Mouse (Mus musculus) embryonic facial prominence, embryonic 13.5 days (tissue): ENCODE results near the gene Daxx. TPM values are rescaled to one million over a fixed set of nuclear protein-coding genes. Genes with fewer than 3 reads are reported as not detected.

ENCODE experiments used
- ATAC-seq: fragments of 200-750 bp; cut with Nextera tagmentation; 2 replicates; pipeline ENCODE4 v1.8.0; 2017; ENCODE audit warnings: low read depth; ENCODE audit not compliant: insufficient number of reproducible peaks, insufficient read depth, low FRiP score, low TSS enrichment
- H3K27ac ChIP-seq: fragments of 300-500 bp; sonication (generic); 2 replicates; pipeline ENCODE4 v1.5.1; 2015; ENCODE audit warnings: moderate library complexity, mild to moderate bottlenecking, inconsistent platforms
- H3K27me3 ChIP-seq: fragments of 300-500 bp; sonication (generic); 2 replicates; pipeline ENCODE4 v1.6.1; 2015; ENCODE audit warnings: mild to moderate bottlenecking, inconsistent platforms
- H3K36me3 ChIP-seq: fragments of 300-500 bp; sonication (generic); 2 replicates; pipeline ENCODE4 v1.6.1; 2015; ENCODE audit warnings: mild to moderate bottlenecking, inconsistent platforms
- H3K4me1 ChIP-seq: fragments of 300-500 bp; sonication (generic); 2 replicates; pipeline ENCODE4 v1.6.1; 2015; ENCODE audit warnings: inconsistent platforms
- H3K4me2 ChIP-seq: fragments of 300-500 bp; sonication (generic); 2 replicates; pipeline ENCODE4 v1.6.1; 2015; ENCODE audit warnings: moderate library complexity, mild to moderate bottlenecking, inconsistent platforms
- H3K4me3 ChIP-seq: fragments of 300-500 bp; sonication (generic); 2 replicates; pipeline ENCODE4 v1.5.1; 2015; ENCODE audit warnings: mild to moderate bottlenecking, inconsistent platforms
- H3K9ac ChIP-seq: fragments of 300-500 bp; sonication (generic); 2 replicates; pipeline ENCODE4 v1.6.1; 2015; ENCODE audit warnings: mild to moderate bottlenecking, inconsistent platforms
- H3K9me3 ChIP-seq: fragments of 300-500 bp; sonication (generic); 2 replicates; pipeline ENCODE4 v1.6.1; 2016; ENCODE audit warnings: inconsistent platforms
- WGBS: fragments of 180-500 bp; shearing (Covaris S2); methylation state at CpG from one replicate; pipeline ENCODE4 v1.1.7; 2015; ENCODE audit warnings: mixed read lengths; 5-methylcytosine and 5-hydroxymethylcytosine counted together
- polyA plus RNA-seq: library from polyadenylated mRNA; unstranded; fragments of >200 nt; fragmentation: Nextera tagmentation; extraction: Ambion mirVana; gene quantifications from 2 replicates; pipeline ENCODE4 v1.2.1, GENCODE M21; 2015

Gene Daxx
- polyA plus RNA-seq, 1 experiment from 2014 or later, result 58.9 TPM

- peak overlapping the region; percentile 81 for H3K27ac ChIP-seq
- H3K9me3 ChIP-seq, result no peaks in the 10 kb centered on the region
- H3K4me1 ChIP-seq, result peaks cover 57% of the 10 kb centered on the region
- 0 out of 2 replicates have a peak, but pooled peaks have one; percentile 6 for ATAC-seq
- H3K9ac ChIP-seq, result peak overlapping the region; percentile 64
- peak overlapping the region; percentile 53 for H3K4me3 ChIP-seq
- peak overlapping the region; percentile 66 for H3K4me2 ChIP-seq
- H3K36me3 ChIP-seq, result peaks cover 50% of the 10 kb centered on the region
- WGBS, result under 1% methylated on average over 18 of the region's 20 CpGs
- no peaks in the 10 kb centered on the region for H3K27me3 ChIP-seq
Observed at GRCm38 (mm10) chr17:33916294-33916693, 7.1 kb downstream of the Daxx start.

GRCm38 (mm10) chr17:33916847-33917655 lies 7.8 kb downstream of the Daxx start:
- Histone ChIP-seq H3K36me3 (peaks cover 43% of the 10 kb centered on the region), H3K4me1 (peaks cover 52% of the 10 kb centered on the region), H3K27ac (peak overlapping the region; percentile 81; the same call in 1 of the 2 replicates), H3K4me2 (peak overlapping the region; percentile 66), H3K9ac (peak overlapping the region; percentile 64), H3K9me3 (no peaks in the 10 kb centered on the region), H3K4me3 (peak overlapping the region; percentile 53), H3K27me3 (no peaks in the 10 kb centered on the region)
- 77% methylated on average over 31 of the region's 31 CpGs for WGBS
- ATAC-seq, result no peak

GRCm38 (mm10) chr17:33917656-33918292 lies 8.6 kb downstream of the Daxx start:
- peak overlapping the region; percentile 99; the same call in 1 of the 2 replicates for H3K4me2 ChIP-seq
- H3K36me3 ChIP-seq, result peaks cover 37% of the 10 kb centered on the region
- H3K4me1 ChIP-seq, result peaks cover 48% of the 10 kb centered on the region
- WGBS, result 85% methylated on average over 18 of the region's 18 CpGs
- no peaks in the 10 kb centered on the region for H3K9me3 ChIP-seq
- no peaks in the 10 kb centered on the region for H3K27me3 ChIP-seq
- H3K27ac ChIP-seq, result no peak overlapping the region
- H3K9ac ChIP-seq, result no peak overlapping the region
- peak overlapping the region; percentile 9; the same call in 1 of the 2 replicates for H3K4me3 ChIP-seq
- ATAC-seq, result no peak

- peak overlapping the region; percentile 99 for H3K4me2 ChIP-seq
- H3K4me1 ChIP-seq, result peaks cover 48% of the 10 kb centered on the region
- H3K27ac ChIP-seq, result no peak overlapping the region
- no peaks in the 10 kb centered on the region for H3K9me3 ChIP-seq
- H3K4me3 ChIP-seq, result peak overlapping the region; percentile 68
- WGBS, result 61% methylated on average over 37 of the region's 37 CpGs
- no peak for ATAC-seq
- H3K36me3 ChIP-seq, result peaks cover 30% of the 10 kb centered on the region
- no peak overlapping the region for H3K9ac ChIP-seq
- no peaks in the 10 kb centered on the region for H3K27me3 ChIP-seq
Observed at GRCm38 (mm10) chr17:33918293-33919203, 9.3 kb downstream of the Daxx start.

- peak overlapping the region; percentile 99 for H3K4me2 ChIP-seq
- H3K4me1 ChIP-seq, result peaks cover 48% of the 10 kb centered on the region
- H3K9ac ChIP-seq, result peak overlapping the region; percentile 78
- WGBS, result under 1% methylated on average over 52 of the region's 52 CpGs
- H3K27me3 ChIP-seq, result no peaks in the 10 kb centered on the region
- H3K27ac ChIP-seq, result peak overlapping the region; percentile 69
- H3K9me3 ChIP-seq, result no peaks in the 10 kb centered on the region
- peaks cover 19% of the 10 kb centered on the region for H3K36me3 ChIP-seq
- no peak for ATAC-seq
- H3K4me3 ChIP-seq, result peak overlapping the region; percentile 68
Observed at GRCm38 (mm10) chr17:33919351-33920281, 10.4 kb downstream of the Daxx start.

- no peaks in the 10 kb centered on the region for H3K27me3 ChIP-seq
- H3K36me3 ChIP-seq, result peaks cover 22% of the 10 kb centered on the region
- H3K4me1 ChIP-seq, result peaks cover 40% of the 10 kb centered on the region
- ATAC-seq, result no peak
- H3K9me3 ChIP-seq, result no peaks in the 10 kb centered on the region
- peak overlapping the region; percentile 99 for H3K4me2 ChIP-seq
- 0 out of 2 replicates have a peak overlapping the region, but pooled peaks have one; percentile 69 for H3K27ac ChIP-seq
- peak overlapping the region; percentile 78 for H3K9ac ChIP-seq
- H3K4me3 ChIP-seq, result peak overlapping the region; percentile 68
- under 1% methylated on average over 36 of the region's 36 CpGs for WGBS
Observed at GRCm38 (mm10) chr17:33920282-33921097, 11.3 kb downstream of the Daxx start.

GRCm38 (mm10) chr17:33921361-33921760 lies 12.1 kb downstream of the Daxx start:
- Histone ChIP-seq H3K27me3 (no peaks in the 10 kb centered on the region), H3K27ac (no peak overlapping the region), H3K9ac (0 out of 2 replicates have a peak overlapping the region, but pooled peaks have one; percentile 21), H3K4me3 (peak overlapping the region; percentile 68; the same call in 1 of the 2 replicates), H3K36me3 (peaks cover 31% of the 10 kb centered on the region), H3K4me2 (no peak overlapping the region), H3K4me1 (peaks cover 39% of the 10 kb centered on the region), H3K9me3 (no peaks in the 10 kb centered on the region)
- WGBS, result 80% methylated on average over 7 of the region's 7 CpGs
- ATAC-seq, result no peak

- Histone ChIP-seq H3K9ac (0 out of 2 replicates have a peak overlapping the region, but pooled peaks have one; percentile 16), H3K9me3 (no peaks in the 10 kb centered on the region), H3K36me3 (peaks cover 28% of the 10 kb centered on the region), H3K4me1 (peaks cover 21% of the 10 kb centered on the region), H3K4me3 (no peak overlapping the region), H3K4me2 (no peak overlapping the region), H3K27me3 (no peaks in the 10 kb centered on the region), H3K27ac (no peak overlapping the region)
- WGBS, result 84% methylated on average over 10 of the region's 10 CpGs
- ATAC-seq, result no peak
Observed at GRCm38 (mm10) chr17:33924577-33925283, 15.5 kb downstream of the Daxx start.

GRCm38 (mm10) chr17:33925406-33926116 lies 16.3 kb downstream of the Daxx start:
- Histone ChIP-seq H3K9ac (no peak overlapping the region), H3K4me1 (peaks cover 15% of the 10 kb centered on the region), H3K27me3 (no peaks in the 10 kb centered on the region), H3K27ac (no peak overlapping the region), H3K9me3 (no peaks in the 10 kb centered on the region), H3K36me3 (peaks cover 28% of the 10 kb centered on the region), H3K4me3 (no peak overlapping the region), H3K4me2 (no peak overlapping the region)
- no peak for ATAC-seq
- 82% methylated on average over 21 of the region's 21 CpGs for WGBS
